Mouse (Mus musculus): ENCODE data around the gene Ak2. TPM values are rescaled to one million over a fixed set of nuclear protein-coding genes. Genes with fewer than 3 reads are reported as not detected.
A peak's percentile ranks its signal among the peaks of the same experiment; 100 is the strongest.

The Ak2 gene
- total and polyA plus RNA-seq, 2 experiments from 2014 or later, result 58.6 to 148 TPM

- Histone ChIP-seq H3K9ac (replicated peaks; ENCODE audit: low read depth, low read length) (no peak overlapping the region), H3K27me3 (ENCODE audit: control insufficient read depth, insufficient read depth, low read length) (no peaks in the 10 kb centered on the region), H3K9me3 (replicated peaks; ENCODE audit: control insufficient read depth, low read length) (no peaks in the 10 kb centered on the region), H3K4me3 (ENCODE audit: low read depth, low read length) (no peak overlapping the region), H3K36me3 (replicated peaks; ENCODE audit: control insufficient read depth, insufficient read depth, low read length) (no peaks in the 10 kb centered on the region), H3K27ac (ENCODE audit: low read depth) (no peak overlapping the region), H3K4me1 (ENCODE audit: control insufficient read depth, insufficient read depth) (peaks cover 19% of the 10 kb centered on the region), H3K4me2 (ENCODE audit: low read depth, low read length) (no peak overlapping the region)
- WGBS, result 89% methylated on average over 4 of the region's 4 CpGs
- DNase-seq (ENCODE audit: low spot score) (no peak), ATAC-seq (ENCODE audit: insufficient read depth, low read depth) (no peak)
- no peak for TF ChIP-seq EP300 (IDR thresholded peaks at IDR 0.05; ENCODE audit: low read depth)
- no peak for TF ChIP-seq CTCF (IDR thresholded peaks at IDR 0.05; ENCODE audit: low read depth)
Observed at GRCm38 (mm10) chr4:129030746-129031145, 39.0 kb downstream of the Ak2 start.

- TF ChIP-seq EP300 (IDR thresholded peaks at IDR 0.05; ENCODE audit: low read depth) (no peak), CTCF (IDR thresholded peaks at IDR 0.05; ENCODE audit: low read depth) (no peak)
- DNase-seq (ENCODE audit: low spot score) (no peak), ATAC-seq (ENCODE audit: insufficient read depth, low read depth) (no peak)
- no peaks in the 10 kb centered on the region for H3K27me3 ChIP-seq (ENCODE audit: control insufficient read depth, insufficient read depth, low read length)
- no peak overlapping the region for H3K27ac ChIP-seq (ENCODE audit: low read depth)
- H3K9me3 ChIP-seq (replicated peaks; ENCODE audit: control insufficient read depth, low read length), result no peaks in the 10 kb centered on the region
- no peak overlapping the region for H3K4me2 ChIP-seq (ENCODE audit: low read depth, low read length)
- no peak overlapping the region for H3K4me3 ChIP-seq (ENCODE audit: low read depth, low read length)
- H3K4me1 ChIP-seq (ENCODE audit: control insufficient read depth, insufficient read depth), result peaks cover 19% of the 10 kb centered on the region
- 85% methylated on average over 8 of the region's 8 CpGs for WGBS
- H3K9ac ChIP-seq (replicated peaks; ENCODE audit: low read depth, low read length), result no peak overlapping the region
- H3K36me3 ChIP-seq (replicated peaks; ENCODE audit: control insufficient read depth, insufficient read depth, low read length), result no peaks in the 10 kb centered on the region
Observed at GRCm38 (mm10) chr4:129031408-129031965, 39.7 kb downstream of the Ak2 start.

- no peak for DNase-seq (ENCODE audit: low spot score)
- H3K4me3 ChIP-seq (ENCODE audit: low read depth, low read length), result no peak overlapping the region
- peak overlapping the region; percentile 54; the same call in 1 of the 2 replicates for H3K4me2 ChIP-seq (ENCODE audit: low read depth, low read length)
- H3K27me3 ChIP-seq (ENCODE audit: control insufficient read depth, insufficient read depth, low read length), result no peaks in the 10 kb centered on the region
- H3K9ac ChIP-seq (replicated peaks; ENCODE audit: low read depth, low read length), result no peak overlapping the region; the same call in 1 of the 2 replicates
- WGBS, result 60% methylated on average over 11 of the region's 11 CpGs
- H3K9me3 ChIP-seq (replicated peaks; ENCODE audit: control insufficient read depth, low read length), result no peaks in the 10 kb centered on the region
- no peak for TF ChIP-seq CTCF (IDR thresholded peaks at IDR 0.05; ENCODE audit: low read depth)
- TF ChIP-seq EP300 (IDR thresholded peaks at IDR 0.05; ENCODE audit: low read depth), result no peak
- H3K27ac ChIP-seq (ENCODE audit: low read depth), result peak overlapping the region; percentile 84
- H3K4me1 ChIP-seq (ENCODE audit: control insufficient read depth, insufficient read depth), result peaks cover 19% of the 10 kb centered on the region
- no peaks in the 10 kb centered on the region for H3K36me3 ChIP-seq (replicated peaks; ENCODE audit: control insufficient read depth, insufficient read depth, low read length)
- ATAC-seq (ENCODE audit: insufficient read depth, low read depth), result no peak
Observed at GRCm38 (mm10) chr4:129032133-129032962, 40.6 kb downstream of the Ak2 start.

GRCm38 (mm10) chr4:129032963-129033951 lies 41.5 kb downstream of the Ak2 start:
- ATAC-seq (ENCODE audit: insufficient read depth, low read depth) (peak; percentile 82), DNase-seq (ENCODE audit: low spot score) (peak; percentile 55)
- WGBS, result 6% methylated on average over 17 of the region's 17 CpGs
- Histone ChIP-seq H3K9ac (replicated peaks; ENCODE audit: low read depth, low read length) (no peak overlapping the region; the same call in 1 of the 2 replicates), H3K36me3 (replicated peaks; ENCODE audit: control insufficient read depth, insufficient read depth, low read length) (no peaks in the 10 kb centered on the region), H3K4me1 (ENCODE audit: control insufficient read depth, insufficient read depth) (peaks cover 19% of the 10 kb centered on the region), H3K27ac (ENCODE audit: low read depth) (peak overlapping the region; percentile 84), H3K27me3 (ENCODE audit: control insufficient read depth, insufficient read depth, low read length) (no peaks in the 10 kb centered on the region), H3K4me3 (ENCODE audit: low read depth, low read length) (peak overlapping the region; percentile 27), H3K4me2 (ENCODE audit: low read depth, low read length) (peak overlapping the region; percentile 54), H3K9me3 (replicated peaks; ENCODE audit: control insufficient read depth, low read length) (no peaks in the 10 kb centered on the region)
- no peak for TF ChIP-seq EP300 (IDR thresholded peaks at IDR 0.05; ENCODE audit: low read depth)
- no peak for TF ChIP-seq CTCF (IDR thresholded peaks at IDR 0.05; ENCODE audit: low read depth)

- Histone ChIP-seq H3K4me1 (ENCODE audit: control insufficient read depth, insufficient read depth) (peaks cover 19% of the 10 kb centered on the region), H3K27me3 (ENCODE audit: control insufficient read depth, insufficient read depth, low read length) (no peaks in the 10 kb centered on the region), H3K4me2 (ENCODE audit: low read depth, low read length) (no peak overlapping the region), H3K36me3 (replicated peaks; ENCODE audit: control insufficient read depth, insufficient read depth, low read length) (no peaks in the 10 kb centered on the region), H3K27ac (ENCODE audit: low read depth) (no peak overlapping the region; the same call in 1 of the 2 replicates), H3K9ac (replicated peaks; ENCODE audit: low read depth, low read length) (no peak overlapping the region), H3K4me3 (ENCODE audit: low read depth, low read length) (no peak overlapping the region), H3K9me3 (replicated peaks; ENCODE audit: control insufficient read depth, low read length) (no peaks in the 10 kb centered on the region)
- TF ChIP-seq CTCF (IDR thresholded peaks at IDR 0.05; ENCODE audit: low read depth), result no peak
- no peak for TF ChIP-seq EP300 (IDR thresholded peaks at IDR 0.05; ENCODE audit: low read depth)
- no peak for ATAC-seq (ENCODE audit: insufficient read depth, low read depth)
- no peak for DNase-seq (ENCODE audit: low spot score)
- WGBS, result 94% methylated on average over 3 of the region's 3 CpGs
Observed at GRCm38 (mm10) chr4:129034224-129034623, 42.5 kb downstream of the Ak2 start.
